Mouse (Mus musculus) adrenal gland, postnatal 4 days (tissue): ENCODE data around the gene Hpgds. TPM values are rescaled to one million over a fixed set of nuclear protein-coding genes. Genes with fewer than 3 reads are reported as not detected.

Source experiments
- total RNA-seq, 2 experiments: library from RNA; stranded (reverse); gene quantifications; 2 replicates each; pipeline ENCODE4 v1.2.3; 2021

Gene Hpgds
- total RNA-seq, 2 experiments from 2014 or later, result 2.0 to 3.7 TPM

Other genes with a start within 250 kb of the Hpgds start
- 10 to 100 TPM; 52.0 to 58.1 TPM for gene Smarcad1, start 102.3 kb downstream of the Hpgds start, total RNA-seq
- gene C130060K24Rik, start 236.2 kb upstream of the Hpgds start, total RNA-seq, result not detected